Mouse (Mus musculus) kidney, embryonic 14.5 days (tissue): ENCODE data around the gene Scfd2. TPM values are rescaled to one million over a fixed set of nuclear protein-coding genes. Genes with fewer than 3 reads are reported as not detected.

Source experiments
- ATAC-seq: fragments of 200-750 bp; cut with Nextera tagmentation; 2 replicates; pipeline ENCODE4 v1.8.0; 2017; ENCODE audit warnings: moderate number of reproducible peaks, mild to moderate bottlenecking, moderate TSS enrichment, moderate library complexity; ENCODE audit not compliant: low FRiP score, low TSS enrichment
- H3K27ac ChIP-seq: fragments of 300-500 bp; sonication (generic); 2 replicates; pipeline ENCODE4 v1.5.1; 2014; ENCODE audit warnings: low read depth, mild to moderate bottlenecking, low read length, moderate library complexity, mixed read lengths
- H3K27me3 ChIP-seq: fragments of 300-500 bp; sonication (generic); 2 replicates; pipeline ENCODE4 v1.6.1; 2014; ENCODE audit warnings: mild to moderate bottlenecking, low read length; ENCODE audit not compliant: control insufficient read depth, insufficient read depth
- H3K36me3 ChIP-seq: fragments of 300-500 bp; sonication (generic); 2 replicates; pipeline ENCODE4 v1.6.1; 2014; ENCODE audit warnings: low read length, mixed read lengths; ENCODE audit not compliant: control insufficient read depth, insufficient read depth
- H3K4me1 ChIP-seq: fragments of 300-500 bp; sonication (generic); 2 replicates; pipeline ENCODE4 v1.6.1; 2014; ENCODE audit warnings: low read length, mixed read lengths; ENCODE audit not compliant: control insufficient read depth, insufficient read depth
- H3K4me2 ChIP-seq: fragments of 300-500 bp; sonication (generic); replicated peaks from 2 replicates; pipeline ENCODE4 v1.6.1; 2014; ENCODE audit warnings: low read depth, mild to moderate bottlenecking, low read length
- H3K4me3 ChIP-seq: fragments of 300-500 bp; sonication (generic); 2 replicates; pipeline ENCODE4 v1.5.1; 2014; ENCODE audit warnings: mild to moderate bottlenecking, low read length
- H3K9ac ChIP-seq: fragments of 300-500 bp; sonication (generic); 2 replicates; pipeline ENCODE4 v1.6.1; 2014; ENCODE audit warnings: low read depth, mild to moderate bottlenecking, low read length, moderate library complexity
- H3K9me3 ChIP-seq: fragments of 300-500 bp; sonication (generic); 2 replicates; pipeline ENCODE4 v1.6.1; 2016; ENCODE audit warnings: low read length; ENCODE audit not compliant: control insufficient read depth
- WGBS: fragments of 180-500 bp; shearing (Covaris S2); extraction: QIAGEN DNeasy Blood & Tissue Kit; methylation state at CpG from one replicate; pipeline ENCODE4 v1.1.7; 2014; 5-methylcytosine and 5-hydroxymethylcytosine counted together
- polyA plus RNA-seq: library from polyadenylated mRNA; unstranded; fragments of >200 nt; fragmentation: Nextera tagmentation; extraction: Ambion mirVana; gene quantifications from 2 replicates; pipeline ENCODE4 v1.2.1, GENCODE M21; 2014

Gene Scfd2
- polyA plus RNA-seq, 1 experiment from 2014 or later, result 18.3 TPM

DNA sequence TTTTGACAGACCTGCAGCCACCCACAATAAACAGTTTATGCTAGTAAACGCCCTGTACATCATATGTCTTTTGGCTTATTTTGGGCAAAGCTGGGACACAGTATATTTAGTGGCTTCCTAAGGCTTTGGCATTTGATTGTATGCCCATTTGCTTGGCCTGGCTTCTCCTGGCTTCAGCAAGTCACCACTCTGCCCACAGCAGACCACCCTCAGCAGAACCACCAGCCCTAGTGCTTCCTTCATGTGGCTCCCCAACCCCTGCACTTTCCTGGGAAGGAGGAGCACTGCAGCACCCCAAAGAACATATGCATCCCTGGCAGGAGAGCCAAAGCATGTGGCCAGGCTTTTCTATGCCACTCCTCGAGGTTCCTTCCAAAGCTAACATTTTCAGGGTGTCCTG is 188.5 kb downstream of the Scfd2 start:
- H3K4me1 ChIP-seq, result no peaks in the 10 kb centered on the region
- no peaks in the 10 kb centered on the region for H3K27me3 ChIP-seq
- no peaks in the 10 kb centered on the region for H3K9me3 ChIP-seq
- no peak overlapping the region for H3K4me2 ChIP-seq
- no peak overlapping the region for H3K9ac ChIP-seq
- no peak overlapping the region for H3K27ac ChIP-seq
- ATAC-seq, result no peak
- no peaks in the 10 kb centered on the region for H3K36me3 ChIP-seq
- H3K4me3 ChIP-seq, result no peak overlapping the region
- 72% methylated on average over 2 of the region's 2 CpGs for WGBS

DNA sequence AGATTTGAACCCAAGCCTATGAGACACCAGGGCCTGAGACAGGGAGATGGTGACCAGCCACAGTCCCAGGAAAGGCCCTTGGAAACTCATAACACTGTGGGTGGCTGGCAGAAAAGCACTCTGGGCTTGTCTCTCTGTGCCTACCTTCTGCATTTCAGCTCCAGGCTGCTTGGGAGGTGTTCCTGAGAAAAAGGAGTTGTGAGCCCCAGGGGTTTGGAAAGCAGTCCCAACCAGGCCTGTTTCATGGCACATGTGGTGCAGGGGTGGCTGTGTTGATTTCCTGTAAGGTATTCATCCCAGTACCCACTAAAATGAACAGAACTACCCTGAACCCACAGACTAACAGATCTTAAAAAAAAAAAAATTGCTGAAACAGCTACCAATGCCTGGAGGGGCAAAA is 189.0 kb downstream of the Scfd2 start:
- no peak overlapping the region for H3K4me2 ChIP-seq
- no peaks in the 10 kb centered on the region for H3K9me3 ChIP-seq
- H3K4me1 ChIP-seq, result no peaks in the 10 kb centered on the region
- no peaks in the 10 kb centered on the region for H3K27me3 ChIP-seq
- H3K27ac ChIP-seq, result no peak overlapping the region
- no peak for ATAC-seq
- H3K36me3 ChIP-seq, result no peaks in the 10 kb centered on the region
- no peak overlapping the region for H3K9ac ChIP-seq
- no peak overlapping the region for H3K4me3 ChIP-seq

DNA sequence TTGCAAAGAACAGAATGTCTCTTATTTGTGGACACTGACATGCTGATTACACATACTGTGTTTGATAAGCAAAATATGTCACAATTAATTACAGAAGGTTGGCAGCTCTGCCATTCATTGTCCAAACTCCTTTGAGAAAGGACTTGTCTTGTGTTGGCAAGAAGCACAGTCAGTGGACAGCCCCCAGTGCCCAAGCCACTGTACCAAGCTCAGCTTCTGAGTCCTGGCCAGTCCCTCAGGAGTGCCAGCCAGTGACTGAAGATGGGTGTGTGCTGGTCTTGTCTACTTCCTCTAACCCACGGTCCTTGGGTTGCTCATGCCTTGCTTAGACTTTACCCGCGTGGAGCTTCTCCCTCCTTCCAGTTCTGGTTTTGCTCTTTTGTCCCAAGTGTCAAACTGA is 194.1 kb downstream of the Scfd2 start:
- WGBS, result 96% methylated on average over 3 of the region's 3 CpGs
- H3K27ac ChIP-seq, result no peak overlapping the region
- ATAC-seq, result no peak

DNA sequence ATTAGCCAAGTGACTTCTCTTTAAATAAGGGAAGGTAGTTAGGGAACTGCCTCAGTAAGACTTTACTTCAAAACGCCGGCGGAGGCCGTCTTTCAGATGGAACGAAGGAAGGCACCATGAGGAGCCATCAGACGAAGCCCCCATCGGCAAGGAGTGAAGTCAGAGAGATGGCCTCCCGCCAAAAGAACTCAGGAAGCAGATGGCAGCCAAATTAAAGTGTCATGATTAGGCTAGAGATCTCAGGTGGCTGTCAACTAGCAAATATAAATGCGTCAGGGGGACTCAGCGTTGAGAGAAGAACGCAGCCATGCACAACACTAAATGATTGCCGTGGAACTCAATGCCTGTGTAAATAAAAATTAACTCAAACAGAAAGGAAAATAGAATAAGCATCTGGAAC is 194.8 kb downstream of the Scfd2 start:
- no peak overlapping the region for H3K4me3 ChIP-seq
- no peaks in the 10 kb centered on the region for H3K27me3 ChIP-seq
- no peaks in the 10 kb centered on the region for H3K9me3 ChIP-seq
- H3K4me1 ChIP-seq, result no peaks in the 10 kb centered on the region
- H3K4me2 ChIP-seq, result no peak overlapping the region
- H3K9ac ChIP-seq, result no peak overlapping the region
- WGBS, result 54% methylated on average over 12 of the region's 12 CpGs
- no peak overlapping the region for H3K27ac ChIP-seq
- no peak for ATAC-seq
- H3K36me3 ChIP-seq, result no peaks in the 10 kb centered on the region

More for the DNA sequence above, 194.1 kb downstream of the Scfd2 start:
- Histone ChIP-seq H3K27me3 (no peaks in the 10 kb centered on the region), H3K9me3 (no peaks in the 10 kb centered on the region), H3K9ac (no peak overlapping the region), H3K4me1 (no peaks in the 10 kb centered on the region), H3K4me3 (no peak overlapping the region), H3K36me3 (no peaks in the 10 kb centered on the region), H3K4me2 (no peak overlapping the region)

DNA sequence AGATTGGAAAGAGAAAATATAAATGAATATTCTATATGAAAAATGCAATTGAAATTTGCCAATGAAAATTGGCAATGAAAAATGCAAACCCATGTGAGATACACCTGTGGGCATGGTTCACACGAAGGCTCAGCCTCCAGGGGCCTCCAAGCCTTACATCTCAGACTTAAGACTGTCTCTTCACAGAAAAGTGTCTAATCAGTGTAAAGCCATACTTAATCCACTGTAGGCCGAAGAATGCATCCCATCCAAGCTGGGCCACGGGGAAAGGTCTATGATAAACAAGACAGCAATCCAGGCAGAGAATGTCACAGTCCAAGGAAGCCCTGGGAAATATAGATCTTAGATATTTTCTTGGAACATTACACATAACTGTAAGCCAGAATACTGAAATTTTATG is 198.3 kb downstream of the Scfd2 start:
- Histone ChIP-seq H3K9me3 (no peaks in the 10 kb centered on the region), H3K4me2 (no peak overlapping the region), H3K4me1 (no peaks in the 10 kb centered on the region), H3K36me3 (no peaks in the 10 kb centered on the region), H3K4me3 (no peak overlapping the region), H3K27me3 (no peaks in the 10 kb centered on the region), H3K9ac (no peak overlapping the region), H3K27ac (no peak overlapping the region)
- ATAC-seq, result no peak
- 80% methylated on average over 3 of the region's 3 CpGs for WGBS

DNA sequence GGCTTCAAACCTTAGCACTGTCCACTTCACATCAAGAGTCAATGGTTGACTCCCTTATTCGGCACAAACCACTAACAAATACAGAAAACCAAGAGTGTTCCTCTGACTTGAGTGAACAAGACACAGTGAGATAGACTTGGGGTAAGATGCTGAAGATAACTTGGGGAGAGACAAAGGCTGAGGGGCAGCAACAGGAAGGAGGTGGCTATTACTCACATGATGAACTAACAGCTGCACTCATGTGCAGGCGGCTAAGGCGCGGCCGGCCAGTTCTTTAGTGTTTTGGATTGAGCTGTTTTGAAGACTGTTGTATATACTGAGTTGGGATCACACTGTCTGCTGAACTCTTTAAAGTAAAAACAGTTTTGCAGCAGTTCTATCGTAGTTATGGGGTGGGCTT is 205.3 kb downstream of the Scfd2 start:
- Histone ChIP-seq H3K9ac (no peak overlapping the region), H3K36me3 (no peaks in the 10 kb centered on the region), H3K4me1 (no peaks in the 10 kb centered on the region), H3K4me2 (no peak overlapping the region), H3K4me3 (no peak overlapping the region), H3K9me3 (no peaks in the 10 kb centered on the region), H3K27ac (no peak overlapping the region), H3K27me3 (no peaks in the 10 kb centered on the region)
- ATAC-seq, result no peak
- WGBS, result 95% methylated on average over 6 of the region's 6 CpGs

DNA sequence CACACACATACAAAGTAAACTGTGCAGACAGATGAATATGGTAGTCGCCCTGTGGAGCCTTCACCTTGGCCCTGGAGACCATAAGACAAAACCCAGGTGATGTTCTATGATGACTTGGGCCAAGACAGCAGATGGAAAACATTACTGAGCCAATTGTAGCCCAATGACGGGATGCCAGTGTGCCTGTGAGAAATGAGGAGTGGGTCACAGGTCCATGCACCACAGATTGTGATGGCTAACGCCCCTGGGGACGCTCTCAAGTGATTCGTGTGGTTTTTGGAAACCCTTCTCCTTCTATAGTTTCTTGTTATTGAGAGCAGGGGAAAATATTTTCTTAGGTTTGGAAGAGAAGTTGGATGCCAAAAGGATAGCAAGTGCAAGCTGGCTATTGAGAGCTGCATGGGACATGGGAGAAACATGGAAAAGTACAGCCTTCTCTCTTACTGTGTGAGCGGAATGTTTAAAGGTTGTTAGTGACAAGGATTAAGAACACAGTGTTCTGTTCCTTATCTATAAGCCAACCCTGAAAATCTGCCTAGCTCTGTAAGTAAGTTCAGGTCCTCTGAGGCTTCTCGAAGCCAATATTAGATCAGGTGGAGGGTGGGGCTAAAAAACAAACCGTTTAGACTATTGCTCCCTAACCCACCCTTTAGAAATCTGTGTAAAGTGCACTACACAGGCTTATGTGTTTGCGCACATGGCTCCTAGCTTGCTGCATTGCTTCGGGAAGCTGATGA is 210.4 kb downstream of the Scfd2 start:
- WGBS, result 68% methylated on average over 10 of the region's 10 CpGs
- Histone ChIP-seq H3K4me1 (peaks cover 2% of the 10 kb centered on the region; the same call in 1 of the 2 replicates), H3K27me3 (no peaks in the 10 kb centered on the region), H3K27ac (no peak overlapping the region), H3K9ac (no peak overlapping the region), H3K4me3 (no peak overlapping the region), H3K9me3 (no peaks in the 10 kb centered on the region), H3K4me2 (no peak overlapping the region), H3K36me3 (no peaks in the 10 kb centered on the region)
- no peak for ATAC-seq

DNA sequence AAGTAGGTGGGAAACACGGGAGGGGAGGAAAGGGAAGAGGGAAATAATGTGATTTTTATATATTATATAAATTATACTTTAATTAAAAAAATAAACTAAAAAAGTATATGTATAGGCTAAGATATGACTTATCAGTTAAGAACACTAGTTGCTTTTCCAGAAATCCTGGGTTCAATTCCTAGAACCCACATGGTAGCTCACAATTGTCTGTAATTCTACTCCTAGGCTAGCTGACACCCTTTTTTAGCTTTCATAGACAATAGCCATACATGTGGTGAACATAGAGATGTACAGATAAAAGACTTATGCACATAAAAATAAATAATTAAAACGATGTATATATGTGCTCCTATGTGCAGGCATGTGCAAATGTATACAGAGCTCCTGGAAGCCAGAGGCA is 212.0 kb downstream of the Scfd2 start:
- no peak overlapping the region for H3K9ac ChIP-seq
- H3K27me3 ChIP-seq, result no peaks in the 10 kb centered on the region
- no peak overlapping the region for H3K4me3 ChIP-seq
- no peak overlapping the region for H3K27ac ChIP-seq
- no peaks in the 10 kb centered on the region for H3K36me3 ChIP-seq
- WGBS, result 76% methylated on average over 2 of the region's 2 CpGs
- peaks cover 10% of the 10 kb centered on the region for H3K4me1 ChIP-seq
- no peak for ATAC-seq
- no peaks in the 10 kb centered on the region for H3K9me3 ChIP-seq
- H3K4me2 ChIP-seq, result no peak overlapping the region

DNA sequence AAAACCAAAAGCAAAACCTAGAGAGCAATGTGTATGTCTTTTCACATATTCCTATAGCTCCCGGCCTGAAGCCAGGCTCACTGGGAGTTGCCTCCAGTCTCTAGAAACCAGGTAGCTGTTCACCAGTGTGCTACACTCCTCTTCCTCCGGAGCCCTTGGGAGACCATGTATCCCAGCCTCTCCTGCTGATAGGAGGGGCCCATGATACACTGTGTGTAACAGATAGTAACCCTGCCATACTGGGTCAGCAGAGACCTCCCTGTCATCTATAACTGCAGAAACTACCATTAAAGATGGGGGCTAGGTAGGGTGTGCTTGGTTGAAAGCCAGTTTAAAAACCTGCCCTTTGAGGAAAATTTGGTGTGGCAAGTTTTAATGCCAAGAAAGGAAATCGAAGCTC is 214.4 kb downstream of the Scfd2 start:
- WGBS, result 98% methylated on average over 3 of the region's 3 CpGs
- Histone ChIP-seq H3K9ac (no peak overlapping the region), H3K36me3 (no peaks in the 10 kb centered on the region), H3K9me3 (no peaks in the 10 kb centered on the region), H3K27ac (no peak overlapping the region), H3K4me2 (no peak overlapping the region), H3K27me3 (no peaks in the 10 kb centered on the region), H3K4me3 (no peak overlapping the region), H3K4me1 (peaks cover 10% of the 10 kb centered on the region)
- no peak for ATAC-seq
